Mouse (Mus musculus) bone marrow, adult 2 months (tissue): Measurements from ENCODE around the gene Skor1. TPM values are rescaled to one million over a fixed set of nuclear protein-coding genes. Genes with fewer than 3 reads are reported as not detected.

Source experiments
- H3K27ac ChIP-seq: fragments of 200-500 bp; 2 replicates; pipeline ENCODE4 v1.5.1; 2012; ENCODE audit warnings: low read depth, mild to moderate bottlenecking, control low read depth, inconsistent platforms, low read length; ENCODE audit not compliant: control insufficient read depth, poor library complexity, insufficient read depth
- H3K4me1 ChIP-seq: fragments of 200-500 bp; 2 replicates; pipeline ENCODE4 v1.6.1; 2011; ENCODE audit warnings: low read length; ENCODE audit not compliant: control insufficient read depth, insufficient read depth
- H3K4me3 ChIP-seq: fragments of 200-500 bp; replicated peaks from 2 replicates; pipeline ENCODE3; 2011; ENCODE audit warnings: mild to moderate bottlenecking, low read depth, low read length, control low read depth; ENCODE audit not compliant: control insufficient read depth
- CTCF ChIP-seq: fragments of 200-500 bp; IDR thresholded peaks from 2 replicates; pipeline ENCODE4 v1.5.1; 2011; ENCODE audit warnings: low read length, control low read depth; ENCODE audit not compliant: control insufficient read depth, insufficient read depth
- POLR2A ChIP-seq: fragments of 200-500 bp; IDR thresholded peaks from 2 replicates; pipeline ENCODE4 v1.6.1; 2011; ENCODE audit warnings: low read depth, mild to moderate bottlenecking, control low read depth, low read length, borderline replicate concordance; ENCODE audit not compliant: control insufficient read depth
- WGBS: fragments of 180-500 bp; shearing (Covaris S2); methylation state at CpG from one replicate; pipeline ENCODE4 v1.1.7; 2018; 5-methylcytosine and 5-hydroxymethylcytosine counted together
- polyA plus RNA-seq: library from polyadenylated mRNA; stranded (reverse); fragments of >200 nt; gene quantifications from 2 replicates; pipeline ENCODE4 v1.2.4, GENCODE M21; 2011; ENCODE audit warnings: low replicate concordance; ENCODE audit not compliant: missing spikeins, insufficient read depth, insufficient read length

Skor1 gene
- polyA plus RNA-seq, 1 experiment = not detected

- no peak overlapping the region for H3K27ac ChIP-seq
- H3K4me3 ChIP-seq = no peak overlapping the region
- no peaks in the 10 kb centered on the region for H3K4me1 ChIP-seq
- WGBS = 36% methylated on average over 14 of the region's 14 CpGs
- TF ChIP-seq POLR2A (no peak), CTCF (no peak)
Measured at GRCm38 (mm10) chr9:63151949-63152348, 3.2 kb upstream of the Skor1 start.

GRCm38 (mm10) chr9:63151072-63151870, 2.5 kb upstream of the Skor1 start:
- no peaks in the 10 kb centered on the region for H3K4me1 ChIP-seq

GRCm38 (mm10) chr9:63150086-63150800, 1.5 kb upstream of the Skor1 start:
- TF ChIP-seq CTCF (no peak), POLR2A (no peak)
- Histone ChIP-seq H3K4me1 (no peaks in the 10 kb centered on the region), H3K27ac (no peak overlapping the region), H3K4me3 (no peak overlapping the region)
- 9% methylated on average over 27 of the region's 27 CpGs for WGBS

More at GRCm38 (mm10) chr9:63151072-63151870, 2.5 kb upstream of the Skor1 start:
- no peak for TF ChIP-seq POLR2A
- no peak for TF ChIP-seq CTCF
- Histone ChIP-seq H3K4me3 (no peak overlapping the region), H3K27ac (no peak overlapping the region)
- 5% methylated on average over 20 of the region's 20 CpGs for WGBS

- WGBS = 6% methylated on average over 20 of the region's 20 CpGs
- Histone ChIP-seq H3K27ac (no peak overlapping the region), H3K4me3 (no peak overlapping the region), H3K4me1 (no peaks in the 10 kb centered on the region)
- TF ChIP-seq CTCF (no peak), POLR2A (no peak)
Measured at GRCm38 (mm10) chr9:63149372-63149766, 608 bp upstream of the Skor1 start.

GRCm38 (mm10) chr9:63147786-63148409, 863 bp downstream of the Skor1 start:
- no peak overlapping the region for H3K27ac ChIP-seq
- H3K4me1 ChIP-seq = no peaks in the 10 kb centered on the region
- WGBS = 13% methylated on average over 14 of the region's 14 CpGs
- no peak overlapping the region for H3K4me3 ChIP-seq
- TF ChIP-seq CTCF (no peak), POLR2A (no peak)

GRCm38 (mm10) chr9:63147296-63147695, 1.5 kb downstream of the Skor1 start:
- no peak overlapping the region for H3K27ac ChIP-seq
- TF ChIP-seq CTCF = no peak
- TF ChIP-seq POLR2A = no peak
- WGBS = 3% methylated on average over 9 of the region's 9 CpGs
- H3K4me1 ChIP-seq = no peaks in the 10 kb centered on the region
- H3K4me3 ChIP-seq = no peak overlapping the region

- WGBS = 2% methylated on average over 20 of the region's 20 CpGs
- no peak for TF ChIP-seq CTCF
- TF ChIP-seq POLR2A = no peak
- Histone ChIP-seq H3K27ac (no peak overlapping the region), H3K4me1 (no peaks in the 10 kb centered on the region), H3K4me3 (no peak overlapping the region)
Measured at GRCm38 (mm10) chr9:63146856-63147274, 1.9 kb downstream of the Skor1 start.
